Mouse (Mus musculus): Measurements from ENCODE around the gene Srebf2.
A peak's percentile ranks its signal among the peaks of the same experiment; 100 is the strongest.

Gene Srebf2

DNA sequence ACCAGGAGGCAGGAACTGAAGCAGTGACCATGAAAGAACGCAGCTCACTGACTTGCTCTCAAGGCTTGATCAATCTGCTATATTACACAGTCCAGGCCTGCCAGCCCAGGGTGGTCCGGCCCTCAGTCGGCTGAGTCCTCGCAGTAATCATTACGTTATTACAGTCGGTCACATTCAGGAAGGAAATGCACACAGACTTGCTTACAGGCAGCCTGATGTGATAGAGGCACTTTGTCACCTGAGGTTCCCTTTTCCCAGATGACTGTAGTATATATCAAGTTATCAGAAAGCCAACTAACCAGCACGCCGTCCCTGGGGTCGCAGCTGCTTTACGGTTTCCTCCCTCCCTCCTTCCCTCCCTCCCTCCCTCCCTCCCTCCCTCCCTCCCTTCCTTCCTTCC lies 9.9 kb downstream of the Srebf2 start:
- DNase-seq (ENCODE audit: low read depth) = no peak

DNA sequence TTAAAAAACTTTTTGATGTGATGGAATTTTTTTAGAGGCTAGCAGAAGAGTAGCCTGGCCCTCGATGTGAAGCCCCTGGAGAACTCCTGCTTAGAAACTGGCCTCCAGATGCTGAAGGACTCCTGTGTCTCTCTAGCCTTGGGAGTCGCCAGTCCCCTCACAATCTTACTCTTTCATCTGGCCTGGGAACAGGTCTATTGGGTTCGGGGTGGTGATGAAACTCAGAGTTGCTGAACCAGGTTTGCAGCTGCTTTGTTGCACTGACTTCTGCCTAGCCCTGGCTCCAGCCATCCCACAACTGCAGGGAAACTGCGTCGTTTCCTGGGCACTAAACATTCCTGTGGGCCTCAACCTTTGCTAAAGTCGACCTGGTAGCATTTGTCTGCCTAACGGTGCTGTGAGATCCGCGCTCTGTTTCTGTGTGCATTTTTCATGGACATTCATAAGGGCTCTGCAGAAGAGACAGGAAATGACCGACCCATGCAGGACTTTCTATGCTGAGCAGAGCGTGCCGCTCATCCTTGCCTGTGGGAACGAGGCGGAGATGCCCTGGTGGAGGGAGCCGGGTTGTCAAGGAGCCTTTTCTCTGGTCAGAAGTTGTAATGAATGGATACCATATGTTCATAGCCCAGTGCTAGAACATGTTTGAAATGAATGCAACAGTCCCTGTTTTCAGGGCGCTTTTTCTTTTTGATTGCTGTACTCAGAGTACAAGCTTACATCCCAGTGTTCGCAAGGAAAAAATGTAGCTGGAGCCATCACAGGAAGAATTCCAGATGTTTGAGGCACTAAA lies 11.5 kb downstream of the Srebf2 start:
- no peak for DNase-seq (ENCODE audit: low read depth)

DNA sequence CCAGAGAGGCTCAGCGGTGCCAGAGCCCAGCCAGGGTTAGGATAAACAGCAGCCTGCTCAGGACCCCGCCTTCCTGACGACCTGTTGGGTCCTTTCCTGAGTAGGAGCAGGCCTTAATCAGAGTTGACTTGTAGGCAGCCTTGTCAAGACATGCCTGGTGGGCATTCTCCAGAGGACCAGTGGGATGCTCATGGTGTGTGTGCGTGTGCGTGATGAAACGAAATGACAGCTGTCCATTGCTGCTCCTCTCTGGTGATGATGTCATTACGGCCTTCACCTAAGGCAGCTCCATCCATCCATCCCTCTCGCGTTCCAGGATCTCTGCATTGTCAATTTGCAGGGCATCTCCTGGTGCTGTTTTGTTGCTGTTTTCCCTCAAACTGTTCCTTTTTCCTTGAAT lies 12.5 kb downstream of the Srebf2 start:
- no peak for DNase-seq (ENCODE audit: low read depth)

DNA sequence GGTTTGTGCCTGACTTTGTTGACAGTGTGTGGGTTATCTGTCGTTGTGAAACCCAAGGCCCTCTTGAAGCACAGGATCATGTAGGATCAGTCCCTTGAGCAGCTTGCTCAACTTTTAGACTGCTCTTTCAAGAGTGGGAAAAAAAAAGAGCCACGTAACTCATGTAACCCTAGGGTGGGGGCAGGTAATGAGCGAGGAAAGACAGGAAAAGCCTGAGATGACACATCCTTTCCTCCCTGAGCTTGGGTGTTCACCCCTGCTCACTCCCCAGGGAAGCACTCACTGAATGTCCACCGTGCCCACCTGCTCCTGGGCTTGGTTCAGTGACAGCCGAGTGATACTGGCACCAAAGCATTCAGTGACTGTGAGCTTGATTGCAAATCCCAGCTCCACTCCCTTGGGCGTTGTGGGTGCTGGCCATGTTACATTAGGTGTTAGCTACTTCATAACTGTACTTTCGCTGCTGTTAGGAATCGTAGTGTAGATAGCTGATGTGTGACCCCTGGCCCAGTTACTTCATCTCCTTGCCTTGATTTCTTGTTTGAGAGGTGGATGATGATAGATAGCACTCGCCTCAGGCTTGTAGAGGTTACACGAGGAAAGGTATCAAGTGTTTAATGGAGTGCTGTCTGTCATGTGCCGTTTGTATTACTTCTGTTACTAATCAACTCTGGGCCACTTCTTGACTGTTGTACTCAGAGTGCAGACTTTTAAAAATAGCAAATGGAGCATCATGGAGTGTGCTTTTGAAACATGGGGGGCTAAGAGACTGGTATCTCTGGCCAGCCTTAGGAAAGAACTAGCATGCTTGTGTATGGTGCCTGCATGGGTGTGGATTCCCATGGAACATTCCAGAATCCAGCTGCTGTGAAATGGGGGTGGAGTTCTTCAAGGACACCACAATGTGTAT lies 14.0 kb downstream of the Srebf2 start:
- no peak for DNase-seq (ENCODE audit: low read depth)

DNA sequence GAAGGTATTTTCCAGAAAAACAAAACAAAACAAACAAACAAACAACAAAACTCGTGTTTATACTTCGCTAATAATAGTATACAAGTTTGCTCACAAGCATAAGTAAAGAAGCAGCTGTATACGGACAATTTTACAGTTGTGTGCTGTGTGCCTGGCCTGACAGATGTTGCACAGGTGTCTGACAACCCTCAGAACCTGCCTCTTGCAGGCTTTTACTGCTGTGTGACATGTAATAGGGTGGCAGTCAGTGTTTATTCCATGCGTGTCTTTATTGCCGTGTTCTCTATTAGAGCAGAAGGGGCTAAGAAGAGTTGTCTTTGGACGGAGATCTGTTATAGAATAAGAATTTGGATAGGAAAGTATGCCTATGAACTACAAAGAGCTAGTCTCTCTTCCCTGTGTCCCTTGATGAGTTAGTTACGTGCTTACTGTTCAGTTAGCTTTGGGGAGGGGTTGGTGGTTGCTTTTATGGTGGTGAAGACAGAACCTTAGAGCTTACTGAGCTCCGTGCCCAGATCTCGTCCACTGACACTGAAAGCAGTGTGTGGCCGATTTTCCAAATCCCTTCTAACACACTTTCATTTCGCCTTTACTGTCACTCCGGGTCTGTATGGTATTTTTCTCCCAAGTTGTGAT lies 15.1 kb downstream of the Srebf2 start:
- no peak for DNase-seq (ENCODE audit: low read depth)

DNA sequence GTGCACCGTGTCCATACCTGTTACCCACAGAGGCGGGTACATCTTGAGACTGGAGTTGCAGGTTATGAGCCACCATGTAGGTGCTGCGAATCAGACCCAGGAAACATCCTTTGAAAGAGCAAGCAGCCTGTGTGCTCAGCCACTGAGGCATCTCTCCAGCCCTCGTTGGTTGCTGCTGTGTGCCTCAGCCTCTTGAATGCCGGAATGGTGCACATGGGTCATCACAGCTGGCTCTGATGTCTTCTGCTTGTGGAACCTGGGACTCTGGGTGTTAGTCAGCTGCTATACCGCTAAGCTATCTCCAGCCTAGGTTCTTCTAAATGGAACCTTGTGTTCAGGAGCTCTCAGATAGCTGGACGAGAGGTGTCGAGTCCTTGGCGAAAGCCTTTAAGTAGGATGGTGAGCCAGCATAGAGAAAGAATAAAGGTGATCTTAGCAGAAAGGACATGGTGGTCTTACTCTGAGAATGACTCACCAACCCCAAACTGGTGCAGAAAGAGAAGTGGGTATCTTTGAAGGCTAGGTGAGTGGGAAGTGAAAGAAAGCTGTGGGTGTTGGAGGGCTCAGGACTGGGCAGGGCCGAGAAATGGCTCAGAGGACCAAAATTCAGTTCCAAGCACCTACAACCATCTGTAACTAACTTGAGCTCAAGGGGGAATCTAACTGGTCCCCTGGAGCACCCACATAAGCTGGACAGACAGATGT lies 16.5 kb downstream of the Srebf2 start:
- no peak for DNase-seq (ENCODE audit: low read depth)

DNA sequence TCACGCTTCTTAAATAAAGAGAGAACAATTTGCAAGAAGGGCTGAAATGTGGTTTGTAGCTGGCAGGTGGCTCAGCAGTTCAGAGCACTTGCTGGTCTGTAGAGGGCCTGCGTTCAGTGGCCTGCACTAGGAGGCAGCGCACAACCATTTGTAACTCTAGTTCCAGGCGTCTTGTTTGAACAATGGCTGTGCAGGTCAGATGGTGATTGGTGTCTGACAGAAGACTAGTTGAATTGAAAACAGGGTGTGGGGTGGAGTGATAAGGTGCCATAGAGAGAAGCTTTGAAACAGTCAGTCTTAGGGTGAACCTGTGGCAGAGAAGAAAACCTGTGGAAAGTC lies 17.0 kb downstream of the Srebf2 start:
- peak; percentile 62 for DNase-seq (ENCODE audit: low read depth)

DNA sequence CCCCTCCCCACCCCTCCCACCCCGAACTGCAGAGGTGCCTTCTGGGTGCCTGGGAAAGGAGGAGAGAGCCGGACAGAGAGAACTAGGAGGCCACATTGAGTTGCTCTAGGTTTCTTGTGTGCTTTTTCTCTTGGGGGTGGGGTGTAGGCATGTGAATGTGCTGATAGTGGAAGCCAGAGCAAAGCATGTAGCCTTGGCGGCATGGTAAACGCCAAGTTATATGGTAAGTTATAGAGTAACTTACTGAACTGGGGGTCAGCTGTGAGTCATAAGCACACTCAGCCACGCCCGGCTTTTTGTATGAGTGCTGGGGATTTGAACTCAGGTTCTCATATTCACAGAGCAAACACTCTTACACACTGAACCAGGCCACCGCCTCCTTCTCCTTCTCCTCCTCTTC lies 17.5 kb downstream of the Srebf2 start:
- peak; percentile 45 for DNase-seq (ENCODE audit: low read depth)

DNA sequence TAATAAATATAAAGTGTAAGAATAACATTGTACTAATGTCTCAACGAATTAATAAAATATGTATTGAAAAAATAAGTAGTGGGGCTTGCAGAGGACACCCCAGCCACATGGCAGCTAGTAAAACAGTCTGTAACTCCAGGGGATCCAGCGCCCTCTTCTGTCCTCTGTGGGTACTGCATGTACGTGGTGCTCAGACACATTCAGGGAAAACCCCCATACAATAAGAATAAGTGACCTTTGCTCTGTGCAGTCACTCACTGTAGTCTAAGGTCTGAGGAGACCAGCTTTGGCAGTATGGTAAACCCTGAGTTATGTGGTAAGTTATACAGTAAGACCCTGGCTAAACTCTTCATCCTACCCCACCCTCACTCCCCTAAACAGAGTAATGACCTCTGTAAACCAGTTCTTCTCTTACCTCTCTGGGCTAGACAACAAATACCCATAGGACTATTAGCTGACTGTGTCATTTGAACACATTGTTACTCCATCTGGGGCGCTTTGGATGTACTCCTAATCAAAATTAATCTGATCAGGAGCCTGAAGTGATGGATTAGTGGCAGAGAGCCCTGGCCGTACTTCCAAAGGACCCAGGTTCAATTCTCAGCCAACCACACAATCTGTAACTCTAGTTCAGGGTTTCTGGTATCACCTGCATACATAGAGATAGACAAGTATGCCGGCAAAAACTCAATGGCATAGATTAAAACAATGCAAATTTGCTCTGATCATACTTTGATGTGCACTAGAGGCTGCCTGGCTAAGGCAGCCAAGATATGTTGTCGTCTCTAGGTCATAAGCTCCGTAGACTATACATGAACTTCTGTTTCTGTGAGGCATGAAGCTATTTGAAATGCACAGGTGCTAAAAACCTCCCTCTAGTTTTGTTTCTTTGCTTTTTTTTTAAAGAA lies 18.6 kb downstream of the Srebf2 start:
- DNase-seq (ENCODE audit: low read depth) = peak; percentile 81

DNA sequence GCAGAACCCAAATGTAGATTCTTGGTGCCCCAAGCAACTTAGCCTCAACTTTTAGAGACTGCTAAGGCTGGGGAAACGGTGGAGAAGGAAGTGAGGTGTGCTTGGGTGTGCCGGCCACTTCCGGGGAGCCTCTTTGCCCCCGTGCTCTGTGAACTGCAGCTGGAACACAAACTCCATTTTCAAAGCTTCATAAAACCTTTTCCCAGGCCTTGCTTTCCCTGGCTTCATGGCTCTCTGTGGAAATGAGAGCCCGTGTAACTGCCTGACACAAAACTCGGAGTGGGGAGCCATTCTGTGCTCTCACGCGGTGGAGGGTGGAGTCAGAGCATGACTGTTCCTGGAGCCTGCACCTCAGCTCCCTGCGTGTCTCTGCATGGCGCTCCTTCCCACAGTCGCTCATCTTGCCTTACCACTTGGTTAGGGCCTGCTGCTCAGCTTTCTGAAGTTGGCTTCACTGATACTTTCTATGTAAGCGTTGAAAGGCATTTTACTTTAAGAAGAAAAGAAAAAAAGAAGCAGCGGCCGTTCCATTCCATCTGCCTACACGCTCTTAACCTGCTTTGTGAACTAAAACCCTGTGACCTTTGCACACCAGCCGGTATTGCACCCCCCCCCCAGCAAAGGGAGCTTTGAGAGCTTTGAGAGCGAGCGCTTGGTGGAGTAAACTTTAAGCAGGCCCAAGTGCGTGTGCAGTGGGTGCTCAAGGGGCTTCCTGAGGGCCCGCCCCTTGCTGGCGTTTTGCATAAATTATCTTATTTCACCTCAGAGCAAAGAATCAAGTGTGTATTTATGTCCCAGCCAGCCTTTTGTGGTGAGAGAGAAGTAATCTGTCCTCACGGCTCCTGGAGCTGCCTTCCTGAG lies 19.5 kb downstream of the Srebf2 start:
- DNase-seq (ENCODE audit: low read depth) = no peak

DNA sequence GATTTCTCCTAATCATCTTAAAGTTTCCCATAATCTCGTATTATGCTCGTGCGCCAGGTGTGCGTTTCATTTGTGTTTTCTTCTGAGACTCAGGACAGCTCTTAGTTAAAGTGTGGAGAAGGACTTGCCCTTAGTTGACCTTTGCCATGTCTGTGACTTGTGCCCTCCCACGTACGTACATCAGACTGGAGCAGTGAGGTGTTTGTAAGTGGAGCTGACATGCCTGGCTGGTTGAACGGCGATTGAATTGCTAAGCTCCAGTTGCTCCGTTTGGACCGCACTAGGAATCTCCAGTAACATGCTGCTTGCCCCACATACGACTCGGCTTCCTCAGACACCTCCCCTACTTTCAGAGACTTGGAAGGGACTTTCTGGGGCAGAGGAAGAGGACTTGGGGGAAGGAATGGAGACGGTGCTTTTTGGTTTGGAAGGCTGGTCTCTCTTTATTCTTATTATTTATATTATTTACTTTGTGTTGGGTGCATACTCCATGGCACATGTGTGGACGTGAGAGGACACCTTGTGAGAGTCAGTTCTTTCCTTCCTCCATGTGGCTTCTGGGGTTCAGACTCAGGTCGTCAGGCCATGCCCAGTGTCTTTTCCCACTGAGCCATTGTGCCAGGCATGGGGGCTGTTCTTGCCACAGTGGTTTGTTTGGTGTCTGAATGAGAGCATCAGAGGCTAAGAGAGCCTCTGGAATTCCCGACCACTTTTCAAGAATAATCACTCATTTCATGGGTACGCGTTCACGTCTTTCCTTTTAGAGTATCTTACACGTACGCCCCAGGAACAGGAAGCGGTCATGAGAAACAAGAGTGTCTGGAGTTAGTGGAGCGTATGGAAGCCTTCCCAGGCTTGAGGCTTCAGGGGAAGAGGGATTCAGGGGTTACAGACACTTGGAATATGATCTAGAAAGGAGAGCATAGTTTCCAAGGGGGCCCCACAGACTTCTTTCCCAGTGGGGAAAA lies 20.5 kb downstream of the Srebf2 start:
- no peak for DNase-seq (ENCODE audit: low read depth)

DNA sequence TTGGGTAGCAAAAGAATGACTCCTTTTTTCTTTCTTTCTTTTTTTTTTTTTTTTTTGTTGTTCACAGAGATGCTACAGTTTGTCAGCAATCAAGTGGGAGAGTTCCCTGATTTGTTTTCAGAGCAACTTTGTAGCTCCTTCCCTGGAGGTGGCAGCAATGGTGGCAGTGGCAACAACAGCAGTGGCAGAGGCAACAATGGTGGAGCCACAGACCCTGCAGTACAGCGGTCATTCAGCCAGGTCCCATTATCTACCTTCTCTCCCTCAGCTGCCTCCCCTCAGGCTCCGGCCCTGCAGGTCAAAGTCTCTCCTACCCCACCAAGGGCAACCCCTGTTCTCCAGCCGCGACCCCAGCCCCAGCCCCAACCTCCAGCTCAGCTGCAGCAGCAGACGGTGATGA lies 22.7 kb downstream of the Srebf2 start:
- DNase-seq (ENCODE audit: low read depth) = no peak

DNA sequence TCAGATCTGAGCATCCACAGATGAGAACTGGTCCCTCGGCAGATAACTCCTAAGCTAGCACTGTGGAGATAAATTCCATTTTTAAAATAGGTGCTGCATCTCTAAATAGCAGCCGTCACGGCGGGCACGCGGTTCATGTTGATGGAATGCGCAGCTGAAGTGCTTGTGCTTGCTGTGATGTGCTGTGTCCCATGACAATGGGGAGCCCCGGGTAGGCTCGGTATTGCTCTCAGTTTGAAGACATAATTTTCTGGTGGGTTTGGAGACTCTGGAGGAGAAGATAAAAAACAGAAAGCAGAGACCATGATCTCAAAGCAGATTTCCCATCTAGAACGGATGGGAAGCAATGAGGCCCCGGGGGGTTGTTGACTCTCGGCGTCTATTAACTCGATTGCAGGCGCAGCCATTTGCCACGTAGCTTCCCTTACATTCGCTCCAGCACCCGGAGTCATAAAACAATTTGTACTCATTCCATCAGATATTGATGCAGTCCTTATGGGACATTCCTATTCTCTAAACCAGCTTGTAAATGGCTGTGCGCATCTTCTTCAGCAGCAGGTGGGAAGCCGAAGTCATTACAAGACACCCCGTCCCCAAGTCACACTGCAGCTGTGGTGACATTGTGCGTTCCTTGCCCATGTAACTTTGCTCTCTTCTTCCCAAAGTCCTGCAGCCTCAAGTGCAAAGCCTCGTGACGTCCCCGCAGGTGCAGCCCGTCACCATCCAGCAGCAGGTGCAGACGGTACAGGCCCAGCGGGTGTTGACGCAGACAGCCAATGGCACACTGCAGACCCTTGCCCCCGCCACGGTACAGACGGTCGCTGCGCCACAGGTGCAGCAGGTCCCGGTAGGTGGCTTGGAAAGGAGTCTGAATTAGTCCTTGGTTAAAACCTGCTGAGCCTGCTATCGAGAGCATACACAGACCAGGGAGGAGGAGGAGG lies 23.7 kb downstream of the Srebf2 start:
- no peak for DNase-seq (ENCODE audit: low read depth)

DNA sequence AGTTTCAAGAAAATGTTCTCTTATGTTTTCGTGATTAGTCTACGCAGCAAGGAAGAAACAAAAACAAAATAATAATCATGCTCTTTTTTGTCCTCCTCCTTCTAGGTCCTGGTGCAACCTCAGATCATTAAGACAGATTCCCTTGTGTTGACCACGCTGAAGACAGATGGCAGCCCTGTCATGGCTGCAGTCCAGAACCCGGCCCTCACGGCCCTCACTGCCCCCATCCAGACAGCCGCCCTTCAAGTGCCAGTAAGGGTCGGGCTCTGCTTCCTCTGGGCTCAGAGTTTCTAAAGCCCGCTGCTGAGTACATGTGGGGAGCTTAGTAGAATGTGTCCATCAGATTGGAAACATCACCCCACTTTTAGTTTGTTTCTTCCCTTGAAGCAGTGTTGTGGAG lies 25.7 kb downstream of the Srebf2 start:
- no peak for DNase-seq (ENCODE audit: low read depth)

DNA sequence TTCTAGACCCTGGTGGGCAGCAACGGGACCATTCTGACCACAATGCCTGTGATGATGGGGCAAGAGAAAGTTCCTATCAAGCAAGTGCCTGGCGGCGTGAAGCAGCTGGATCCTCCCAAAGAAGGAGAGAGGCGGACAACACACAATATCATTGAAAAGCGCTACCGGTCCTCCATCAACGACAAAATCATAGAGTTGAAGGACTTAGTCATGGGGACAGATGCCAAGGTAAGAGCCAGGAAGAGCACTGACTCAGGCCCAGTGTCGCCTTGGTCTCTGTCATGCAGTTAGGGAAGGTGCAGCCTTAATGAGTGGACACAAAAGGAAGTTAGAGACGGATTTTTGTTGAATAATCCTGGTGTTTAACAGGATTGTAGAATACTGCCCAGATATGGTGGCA lies 28.1 kb downstream of the Srebf2 start:
- no peak for DNase-seq (ENCODE audit: low read depth)

DNA sequence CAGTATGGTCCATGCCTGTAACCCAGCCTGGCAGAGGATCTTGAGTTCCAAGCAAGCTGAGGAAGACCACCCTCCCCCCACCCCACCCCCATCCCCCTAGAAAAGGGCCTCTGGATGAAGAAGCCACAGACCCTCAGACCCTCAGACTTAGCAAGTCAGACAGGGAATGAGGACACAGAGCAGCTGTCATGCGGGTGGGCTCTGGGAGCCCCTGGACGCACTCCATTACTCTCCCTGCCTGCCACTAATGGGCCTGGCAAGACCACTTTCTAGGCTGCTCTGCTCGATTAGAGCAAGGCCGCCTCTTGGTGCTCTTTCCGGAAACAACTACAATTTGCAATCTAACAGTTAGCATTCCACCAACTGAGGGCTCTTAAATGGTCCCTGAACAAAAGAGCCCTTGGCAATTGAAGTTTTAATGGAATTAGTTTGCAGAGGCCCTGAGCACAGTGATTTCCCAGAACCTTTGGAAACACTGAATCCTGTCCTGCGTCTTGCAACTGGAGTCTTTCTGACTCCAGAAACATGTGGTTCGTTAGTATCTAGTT lies 30.8 kb downstream of the Srebf2 start:
- DNase-seq (ENCODE audit: low read depth) = no peak

DNA sequence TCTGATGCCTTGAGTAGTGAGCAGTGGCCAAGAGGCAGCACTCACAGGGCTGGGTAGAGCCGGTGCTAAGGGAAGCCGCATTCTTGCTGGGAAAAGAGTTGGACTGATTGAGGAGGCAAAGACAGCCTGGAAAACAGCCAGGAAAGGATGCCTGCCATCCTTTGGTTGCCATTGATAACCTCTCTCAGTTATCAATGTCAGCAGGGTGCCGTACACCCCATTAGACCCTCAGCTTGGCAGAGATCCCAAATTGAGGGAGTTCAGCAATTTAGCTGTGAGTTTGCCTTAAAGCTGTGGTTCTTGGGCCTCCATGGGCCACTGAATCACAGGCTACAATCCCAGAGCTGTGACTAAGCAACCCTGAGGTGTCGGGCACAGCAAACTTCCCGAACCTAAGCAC lies 34.1 kb downstream of the Srebf2 start:
- DNase-seq (ENCODE audit: low read depth) = no peak

DNA sequence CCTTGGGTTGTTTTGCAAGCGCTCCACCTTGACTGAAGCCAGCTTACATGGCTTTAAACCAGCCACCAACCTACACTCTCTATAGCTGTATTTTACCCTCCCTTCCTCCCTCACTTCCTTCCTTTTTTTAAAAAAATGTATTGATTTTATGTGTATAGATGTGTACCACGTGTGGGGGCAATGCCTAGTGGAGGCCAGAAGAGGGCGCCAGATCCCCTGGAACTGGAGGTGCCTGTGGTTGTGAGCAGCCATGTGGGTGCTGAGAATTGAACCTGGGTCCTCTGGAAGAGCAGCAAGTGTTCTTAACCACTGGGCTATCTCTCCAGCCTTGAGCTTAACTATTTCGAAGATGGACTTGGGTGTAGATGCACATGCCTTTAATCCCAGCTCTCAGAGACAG lies 35.3 kb downstream of the Srebf2 start:
- no peak for DNase-seq (ENCODE audit: low read depth)
